Mouse (Mus musculus) forebrain, embryonic 14.5 days (tissue): ENCODE data around the gene Ccdc63. TPM values are rescaled to one million over a fixed set of nuclear protein-coding genes. Genes with fewer than 3 reads are reported as not detected.
A peak's percentile ranks its signal among the peaks of the same experiment; 100 is the strongest.

Experiments used
- ATAC-seq: fragments of 200-750 bp; cut with Nextera tagmentation; 2 replicates; pipeline ENCODE4 v1.8.0; 2017; ENCODE audit warnings: mild to moderate bottlenecking, moderate library complexity
- DNase-seq: peaks from one replicate; pipeline ENCODE4 v3.0.0-alpha.2; 2015; ENCODE audit warnings: low spot score
- H3K27ac ChIP-seq: fragments of 300-500 bp; sonication (generic); 2 replicates; pipeline ENCODE4 v1.5.1; 2014; ENCODE audit warnings: low read depth, mild to moderate bottlenecking, control low read depth, low read length, moderate library complexity
- H3K27me3 ChIP-seq: fragments of 300-500 bp; sonication (generic); replicated peaks from 2 replicates; pipeline ENCODE4 v1.6.1; 2014; ENCODE audit warnings: low read length, control low read depth, mixed read lengths; ENCODE audit not compliant: control insufficient read depth, insufficient read depth
- H3K36me3 ChIP-seq: fragments of 300-500 bp; sonication (generic); 2 replicates; pipeline ENCODE4 v1.6.1; 2014; ENCODE audit warnings: low read length, control low read depth; ENCODE audit not compliant: control insufficient read depth, insufficient read depth
- H3K4me1 ChIP-seq: fragments of 300-500 bp; sonication (generic); 2 replicates; pipeline ENCODE4 v1.6.1; 2014; ENCODE audit warnings: antibody characterized with exemption, low read length, control low read depth; ENCODE audit not compliant: control insufficient read depth, insufficient read depth
- H3K4me2 ChIP-seq: fragments of 300-500 bp; sonication (generic); 2 replicates; pipeline ENCODE4 v1.6.1; 2014; ENCODE audit warnings: mild to moderate bottlenecking, control low read depth, low read length
- H3K4me3 ChIP-seq: fragments of 300-500 bp; sonication (generic); 2 replicates; pipeline ENCODE4 v1.5.1; 2014; ENCODE audit warnings: low read depth, low read length, control low read depth
- H3K9ac ChIP-seq: fragments of 300-500 bp; sonication (generic); 2 replicates; pipeline ENCODE4 v1.6.1; 2014; ENCODE audit warnings: mild to moderate bottlenecking, low read length, control low read depth, moderate library complexity
- H3K9me3 ChIP-seq: fragments of 300-500 bp; sonication (generic); replicated peaks from 2 replicates; pipeline ENCODE4 v1.6.1; 2016; ENCODE audit warnings: low read length, control low read depth, mixed read lengths; ENCODE audit not compliant: control insufficient read depth
- WGBS: fragments of 180-500 bp; shearing (Covaris S2); extraction: QIAGEN DNeasy Blood & Tissue Kit; methylation state at CpG from one replicate; pipeline ENCODE4 v1.1.7; 2014; 5-methylcytosine and 5-hydroxymethylcytosine counted together
- polyA plus RNA-seq: library from polyadenylated mRNA; unstranded; fragments of >200 nt; fragmentation: Nextera tagmentation; extraction: Ambion mirVana; gene quantifications from 2 replicates; pipeline ENCODE4 v1.2.1, GENCODE M21; 2014

Ccdc63 gene
- polyA plus RNA-seq, 1 experiment from 2014 or later: not detected

GRCm38 (mm10) chr5:122104201-122104600 is 36.4 kb downstream of the Ccdc63 start:
- Histone ChIP-seq H3K36me3 (no peaks in the 10 kb centered on the region), H3K27me3 (no peaks in the 10 kb centered on the region), H3K9ac (no peak overlapping the region), H3K4me3 (no peak overlapping the region), H3K9me3 (no peaks in the 10 kb centered on the region), H3K4me2 (no peak overlapping the region), H3K27ac (no peak overlapping the region), H3K4me1 (no peaks in the 10 kb centered on the region)
- DNase-seq (no peak), ATAC-seq (no peak)
- 20% methylated on average over 2 of the region's 2 CpGs for WGBS

- no peaks in the 10 kb centered on the region for H3K36me3 ChIP-seq
- H3K4me2 ChIP-seq: 0 out of 2 replicates have a peak overlapping the region, but pooled peaks have one; percentile 5
- ATAC-seq: no peak
- H3K27me3 ChIP-seq: no peaks in the 10 kb centered on the region
- no peak overlapping the region for H3K9ac ChIP-seq
- WGBS: 43% methylated on average over 12 of the region's 12 CpGs
- no peaks in the 10 kb centered on the region for H3K9me3 ChIP-seq
- no peak for DNase-seq
- H3K27ac ChIP-seq: no peak overlapping the region
- no peaks in the 10 kb centered on the region for H3K4me1 ChIP-seq
- no peak overlapping the region for H3K4me3 ChIP-seq
Observed at GRCm38 (mm10) chr5:122103075-122103474, 37.5 kb downstream of the Ccdc63 start.

DNA sequence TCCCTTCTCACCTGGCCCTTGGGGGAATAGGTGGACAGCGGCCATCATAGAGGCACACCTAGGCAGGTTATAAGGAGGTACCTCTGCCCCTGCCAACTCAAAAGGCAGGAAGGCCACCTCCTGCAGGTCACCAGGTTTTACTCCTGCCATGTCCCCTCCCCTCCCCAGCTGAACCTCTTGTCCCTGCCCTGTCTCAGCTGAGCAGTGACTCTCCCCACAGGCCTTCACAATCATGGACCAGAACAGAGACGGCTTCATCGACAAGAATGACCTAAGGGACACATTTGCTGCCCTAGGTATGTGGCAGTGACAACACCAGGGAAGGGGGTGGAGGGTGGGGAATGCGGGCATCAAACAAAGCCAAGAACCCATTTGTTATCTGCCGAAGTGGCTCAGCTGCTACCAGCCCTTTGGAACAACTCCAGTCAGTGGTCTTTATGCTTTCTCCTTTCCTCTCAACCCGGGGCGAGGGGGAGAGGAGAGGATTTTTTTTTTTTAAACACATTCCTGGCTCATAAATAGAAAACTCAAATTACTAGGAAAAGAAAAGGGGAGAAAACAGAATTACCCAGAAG is 38.1 kb downstream of the Ccdc63 start:
- ATAC-seq (no peak), DNase-seq (no peak)
- Histone ChIP-seq H3K27ac (no peak overlapping the region), H3K27me3 (no peaks in the 10 kb centered on the region), H3K9ac (no peak overlapping the region), H3K4me3 (no peak overlapping the region), H3K9me3 (no peaks in the 10 kb centered on the region), H3K36me3 (no peaks in the 10 kb centered on the region), H3K4me2 (0 out of 2 replicates have a peak overlapping the region, but pooled peaks have one; percentile 5), H3K4me1 (no peaks in the 10 kb centered on the region)
- WGBS: 48% methylated on average over 7 of the region's 7 CpGs

DNA sequence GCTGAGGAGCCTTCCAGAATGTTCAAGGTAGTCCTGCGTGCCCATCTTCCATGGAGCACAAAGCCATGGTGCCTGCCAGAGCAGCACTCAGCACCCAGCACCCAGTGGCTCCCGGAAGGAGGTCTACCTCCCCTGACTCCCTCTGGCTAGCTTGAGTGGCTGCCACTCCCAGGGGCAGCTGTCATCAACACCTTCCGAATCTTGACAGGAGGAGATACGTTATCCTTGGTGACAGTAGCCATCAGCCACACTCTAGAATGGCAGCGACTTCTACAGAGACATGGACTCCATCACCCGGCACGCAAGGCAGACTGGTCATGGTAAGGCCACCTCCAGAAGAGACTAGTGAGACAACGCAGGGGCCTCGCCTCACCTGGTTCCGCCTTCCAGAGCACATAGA is 46.2 kb downstream of the Ccdc63 start:
- 92% methylated on average over 10 of the region's 10 CpGs for WGBS
- Histone ChIP-seq H3K4me2 (no peak overlapping the region), H3K27ac (no peak overlapping the region), H3K9me3 (no peaks in the 10 kb centered on the region), H3K4me1 (no peaks in the 10 kb centered on the region), H3K27me3 (no peaks in the 10 kb centered on the region), H3K9ac (no peak overlapping the region), H3K36me3 (no peaks in the 10 kb centered on the region), H3K4me3 (no peak overlapping the region)
- DNase-seq (no peak), ATAC-seq (no peak)

- Histone ChIP-seq H3K9me3 (no peaks in the 10 kb centered on the region), H3K4me3 (no peak overlapping the region), H3K27ac (no peak overlapping the region), H3K36me3 (no peaks in the 10 kb centered on the region), H3K4me1 (no peaks in the 10 kb centered on the region), H3K4me2 (no peak overlapping the region), H3K9ac (no peak overlapping the region), H3K27me3 (no peaks in the 10 kb centered on the region)
- 92% methylated on average over 14 of the region's 14 CpGs for WGBS
- no peak for DNase-seq
- ATAC-seq: no peak
Observed at GRCm38 (mm10) chr5:122093734-122094133, 46.9 kb downstream of the Ccdc63 start.

DNA sequence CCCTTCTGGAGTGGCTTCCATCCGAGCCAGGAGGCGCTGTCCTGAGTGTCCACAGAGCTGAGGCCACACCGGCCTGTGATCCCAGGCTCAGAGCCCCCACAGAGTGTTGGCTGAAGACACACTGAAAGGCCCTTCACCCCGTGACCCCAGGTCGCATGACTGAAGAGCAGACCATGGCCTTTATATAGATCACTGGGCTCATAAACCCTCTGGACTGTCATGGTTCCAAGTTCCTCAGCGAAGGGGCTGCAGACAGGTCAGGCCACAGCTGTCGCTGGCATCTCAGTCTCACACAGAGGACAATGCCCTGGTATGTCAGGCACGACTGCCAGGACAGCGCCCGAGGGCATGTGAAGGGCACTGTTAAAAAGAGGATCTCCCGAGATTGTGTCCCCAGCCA is 47.8 kb downstream of the Ccdc63 start:
- DNase-seq (no peak), ATAC-seq (no peak)
- no peak overlapping the region for H3K27ac ChIP-seq
- no peak overlapping the region for H3K4me3 ChIP-seq
- H3K4me2 ChIP-seq: no peak overlapping the region
- H3K9ac ChIP-seq: no peak overlapping the region
- H3K36me3 ChIP-seq: no peaks in the 10 kb centered on the region
- 79% methylated on average over 11 of the region's 11 CpGs for WGBS
- H3K9me3 ChIP-seq: no peaks in the 10 kb centered on the region
- no peaks in the 10 kb centered on the region for H3K27me3 ChIP-seq
- H3K4me1 ChIP-seq: no peaks in the 10 kb centered on the region

DNA sequence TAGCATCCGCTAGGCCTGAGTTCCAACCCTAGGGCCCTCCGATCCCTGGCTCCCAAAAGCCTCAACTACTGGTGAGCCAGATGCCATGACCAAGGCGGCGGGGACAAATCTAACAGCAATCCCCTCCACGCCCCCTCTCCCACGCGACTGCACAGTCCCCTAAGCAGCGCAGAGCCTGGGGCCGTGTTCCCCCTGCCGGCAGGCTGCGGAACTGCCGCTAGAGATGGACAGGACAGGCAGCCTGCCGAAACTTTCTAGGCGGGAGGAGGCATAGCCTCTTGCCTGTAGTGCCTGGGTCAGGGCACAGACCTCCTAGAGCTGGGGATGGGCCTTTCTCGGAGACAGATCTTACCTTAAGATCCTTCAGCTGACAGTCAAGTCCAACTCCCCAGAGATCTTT is 49.6 kb downstream of the Ccdc63 start:
- WGBS: 14% methylated on average over 15 of the region's 15 CpGs
- Histone ChIP-seq H3K36me3 (no peaks in the 10 kb centered on the region), H3K9me3 (no peaks in the 10 kb centered on the region), H3K4me3 (no peak overlapping the region), H3K27ac (no peak overlapping the region), H3K9ac (no peak overlapping the region), H3K4me1 (peaks cover under 1% of the 10 kb centered on the region; the same call in 1 of the 2 replicates), H3K27me3 (no peaks in the 10 kb centered on the region), H3K4me2 (no peak overlapping the region)
- DNase-seq (peak; percentile 79), ATAC-seq (peak; percentile 59)

- H3K4me3 ChIP-seq: no peak overlapping the region
- no peak overlapping the region for H3K4me2 ChIP-seq
- no peak overlapping the region for H3K27ac ChIP-seq
- DNase-seq: no peak
- H3K27me3 ChIP-seq: no peaks in the 10 kb centered on the region
- H3K9ac ChIP-seq: no peak overlapping the region
- peaks cover 5% of the 10 kb centered on the region; the same call in 1 of the 2 replicates for H3K4me1 ChIP-seq
- WGBS: 83% methylated on average over 8 of the region's 8 CpGs
- H3K9me3 ChIP-seq: no peaks in the 10 kb centered on the region
- H3K36me3 ChIP-seq: no peaks in the 10 kb centered on the region
- ATAC-seq: no peak
Observed at GRCm38 (mm10) chr5:122089664-122090063, 51.0 kb downstream of the Ccdc63 start.

GRCm38 (mm10) chr5:122088917-122089316 is 51.7 kb downstream of the Ccdc63 start:
- peak; percentile 91 for DNase-seq
- no peak overlapping the region for H3K9ac ChIP-seq
- H3K27me3 ChIP-seq: no peaks in the 10 kb centered on the region
- H3K9me3 ChIP-seq: no peaks in the 10 kb centered on the region
- no peak overlapping the region for H3K27ac ChIP-seq
- 2% methylated on average over 5 of the region's 5 CpGs for WGBS
- H3K4me2 ChIP-seq: no peak overlapping the region
- peak; percentile 83 for ATAC-seq
- peaks cover 5% of the 10 kb centered on the region; the same call in 1 of the 2 replicates for H3K4me1 ChIP-seq
- H3K4me3 ChIP-seq: no peak overlapping the region
- no peaks in the 10 kb centered on the region for H3K36me3 ChIP-seq
